Mouse (Mus musculus): ENCODE measurements around the gene Tacr1.

GRCm38 (mm10) chr6:82525107-82525867 lies 123.2 kb downstream of the Tacr1 start:
- TF ChIP-seq GATA1 (IDR thresholded peaks at IDR 0.05; ENCODE audit: low read depth, low read length) (no peak), ELF1 (IDR thresholded peaks at IDR 0.05; ENCODE audit: low read depth, low read length) (no peak)

All from MEL (cell line).